Comparison of ENCODE assay signal across 30 mouse cellular contexts in the genomic region with DNA sequence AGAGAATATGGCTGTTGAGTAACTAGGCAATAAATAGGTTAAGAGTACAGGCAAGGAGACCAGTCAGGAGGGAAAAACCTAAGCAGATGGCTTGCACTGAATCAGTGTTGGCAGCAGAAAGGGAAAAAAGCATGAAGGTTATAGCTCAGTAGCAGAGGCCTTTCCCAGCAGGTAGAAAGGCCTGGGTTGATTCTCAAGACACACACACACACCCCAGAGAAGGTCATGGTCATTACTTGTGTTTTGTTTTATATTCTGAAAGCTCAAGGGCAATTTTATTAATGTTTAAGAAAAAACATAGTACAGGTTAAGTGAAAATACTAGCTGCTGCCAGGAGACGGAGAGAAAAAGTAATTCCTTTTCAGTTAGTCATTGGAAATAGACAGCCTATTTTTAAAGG. TPM values are rescaled to one million over a fixed set of nuclear protein-coding genes. Genes with fewer than 3 reads are reported as not detected.
DNase-seq lines count a peak whose midpoint lies in the region; ATAC-seq and TF ChIP-seq lines count a peak whose summit lies in the region.
"Had no signal": no experiment of that assay in that cellular context is flagged by ENCODE, and none has a peak within 500 bp of the region (broad histone marks: within the 10 kb centered on the region; RNA-seq: fewer than 3 reads in every experiment).

No protein-coding gene starts in this region.

- DNase-seq in heart, adult 11 months, result peak; percentile 18
- no peak for DNase-seq in heart, embryonic 10.5 days (ENCODE audit: low spot score)
- peak; percentile 58 for DNase-seq in cerebellum, adult 9-10 months
- peak; percentile 38 to 60 for DNase-seq in cerebellum, postnatal 25 days
- peak; percentile 43 for DNase-seq in kidney, postnatal 0 days (ENCODE audit: low spot score)
- DNase-seq in MN1 (ENCODE audit: low spot score), result no peak
- DNase-seq: adrenal gland, postnatal 14 days; heart, adult 18-20 months; heart, postnatal 4 days; layer of hippocampus, postnatal 36 days; lung, postnatal 10 days; midbrain, embryonic 14.5 days; thymus, postnatal 4 days had no signal

- 0 out of 2 replicates have a peak, but pooled peaks cover 6% of the 10 kb centered on the region for H3K27me3 ChIP-seq in heart, embryonic 10.5 days (ENCODE audit: insufficient read depth, poor library complexity, severe bottlenecking)
- no peaks in the 10 kb centered on the region for H3K27me3 ChIP-seq in kidney, postnatal 0 days (ENCODE audit: insufficient read depth, low read length)
- no peaks in the 10 kb centered on the region for H3K27me3 ChIP-seq in midbrain, embryonic 13.5 days
- H3K27me3 ChIP-seq: forebrain, embryonic 13.5 days; heart, embryonic 15.5 days; hindbrain, embryonic 15.5 days; limb, embryonic 15.5 days; liver, embryonic 15.5 days had no signal

- no peak overlapping the region for H3K4me2 ChIP-seq in kidney, postnatal 0 days (ENCODE audit: low read length)
- no peak overlapping the region for H3K4me2 ChIP-seq in midbrain, embryonic 13.5 days (replicated peaks)
- H3K4me2 ChIP-seq: forebrain, embryonic 13.5 days; heart, embryonic 15.5 days; hindbrain, embryonic 15.5 days; limb, embryonic 15.5 days; liver, embryonic 15.5 days had no signal

- no peak; the same call in 1 of the 2 replicates for ATAC-seq in kidney, postnatal 0 days (replicated peaks; ENCODE audit: low FRiP score, low read depth)
- no peak for ATAC-seq in midbrain, embryonic 13.5 days
- ATAC-seq in erythroblast, adult 5-6 weeks (replicated peaks; ENCODE audit: low FRiP score, poor library complexity, severe bottlenecking), result no peak
- ATAC-seq: forebrain, embryonic 13.5 days had no signal

- H3K36me3 ChIP-seq in heart, embryonic 10.5 days, result no peaks in the 10 kb centered on the region
- no peaks in the 10 kb centered on the region for H3K36me3 ChIP-seq in kidney, postnatal 0 days (ENCODE audit: insufficient read depth, low read length)
- no peaks in the 10 kb centered on the region for H3K36me3 ChIP-seq in midbrain, embryonic 13.5 days
- H3K36me3 ChIP-seq: heart, embryonic 15.5 days; hindbrain, embryonic 15.5 days; limb, embryonic 15.5 days; liver, embryonic 15.5 days had no signal

- TF ChIP-seq CTCF in kidney, postnatal 0 days (IDR thresholded peaks at IDR 0.05; ENCODE audit: low read depth), result no peak

- no peak overlapping the region for H3K27ac ChIP-seq in heart, embryonic 10.5 days
- peak overlapping the region; percentile 72 for H3K27ac ChIP-seq in kidney, postnatal 0 days
- H3K27ac ChIP-seq in midbrain, embryonic 13.5 days, result no peak overlapping the region
- H3K27ac ChIP-seq: forebrain, embryonic 13.5 days; heart, embryonic 15.5 days; hindbrain, embryonic 15.5 days; limb, embryonic 15.5 days; liver, embryonic 15.5 days had no signal

- no peaks in the 10 kb centered on the region for H3K4me1 ChIP-seq in heart, embryonic 10.5 days
- peaks cover 5% of the 10 kb centered on the region; the same call in 1 of the 2 replicates for H3K4me1 ChIP-seq in kidney, postnatal 0 days (replicated peaks; ENCODE audit: insufficient read depth, low read length)
- no peaks in the 10 kb centered on the region for H3K4me1 ChIP-seq in midbrain, embryonic 13.5 days (replicated peaks)
- H3K4me1 ChIP-seq: forebrain, embryonic 13.5 days; heart, embryonic 15.5 days; hindbrain, embryonic 15.5 days; limb, embryonic 15.5 days; liver, embryonic 15.5 days had no signal

- no peaks in the 10 kb centered on the region for H3K9me3 ChIP-seq in heart, embryonic 10.5 days
- no peaks in the 10 kb centered on the region for H3K9me3 ChIP-seq in kidney, postnatal 0 days (replicated peaks; ENCODE audit: low read length)
- no peaks in the 10 kb centered on the region for H3K9me3 ChIP-seq in midbrain, embryonic 13.5 days
- H3K9me3 ChIP-seq: forebrain, embryonic 13.5 days; heart, embryonic 15.5 days; hindbrain, embryonic 15.5 days; limb, embryonic 15.5 days; liver, embryonic 15.5 days had no signal

- no peak overlapping the region for H3K4me3 ChIP-seq in heart, embryonic 10.5 days
- H3K4me3 ChIP-seq in kidney, postnatal 0 days (replicated peaks; ENCODE audit: low read depth, low read length), result no peak overlapping the region
- no peak overlapping the region for H3K4me3 ChIP-seq in midbrain, embryonic 13.5 days (replicated peaks)
- H3K4me3 ChIP-seq: erythroblast, embryonic 14.5 days; forebrain, embryonic 13.5 days; heart, embryonic 15.5 days; hindbrain, embryonic 15.5 days; limb, embryonic 15.5 days; liver, embryonic 15.5 days had no signal

- 89% methylated on average over 1 of the region's 1 CpGs for whole genome bisulfite sequencing in heart, embryonic 10.5 days
- WGBS in kidney, postnatal 0 days, result 42% methylated on average over 1 of the region's 1 CpGs
- 97% methylated on average over 1 of the region's 1 CpGs for WGBS in midbrain, embryonic 13.5 days

- H3K9ac ChIP-seq in kidney, postnatal 0 days (ENCODE audit: low read depth, low read length), result no peak overlapping the region
- H3K9ac ChIP-seq in midbrain, embryonic 13.5 days (replicated peaks), result no peak overlapping the region
- H3K9ac ChIP-seq: forebrain, embryonic 13.5 days; heart, embryonic 15.5 days; hindbrain, embryonic 15.5 days; limb, embryonic 15.5 days; liver, embryonic 15.5 days had no signal

RNA-seq across cellular contexts. Expression of a gene that starts 9.8 kb away (rescaled TPM):
- not detected in 2 replicates for polyA plus RNA-seq in heart, embryonic 10.5 days (2016; fragmentation: Nextera tagmentation; extraction: Ambion mirVana)
- polyA plus RNA-seq in kidney, postnatal 0 days (2015; fragmentation: Nextera tagmentation; extraction: Ambion mirVana), result 0.80 and 1.2 TPM in 2 replicates
- polyA plus RNA-seq in midbrain, embryonic 13.5 days (2015; fragmentation: Nextera tagmentation; extraction: Ambion mirVana), result not detected in 2 replicates
- total RNA-seq in erythroblast, adult 5-6 weeks (2015; ENCODE audit: low replicate concordance), result not detected in 2 replicates
- total RNA-seq in erythroblast, adult 5-6 weeks (2017; ENCODE audit: low replicate concordance), result 1.0 TPM in 1 of 2 replicates, not detected in the other
- total RNA-seq: adrenal gland, postnatal 14 days; heart, postnatal 4 days; layer of hippocampus, adult 18-20 months; layer of hippocampus, postnatal 36 days; left cerebral cortex, postnatal 36 days; megakaryocyte progenitor cell, adult 5-6 weeks had no signal
- polyA plus RNA-seq: C2C12; cortical plate, adult 2 months; embryonic facial prominence, embryonic 11.5 days; erythroblast, embryonic 14.5 days; forebrain, embryonic 13.5 days; frontal cortex, adult 2 months; heart, embryonic 15.5 days; hindbrain, embryonic 15.5 days; limb, embryonic 15.5 days; liver, embryonic 15.5 days; midbrain, embryonic 14.5 days; neural tube, embryonic 14.5 days; stomach, embryonic 14.5 days had no signal

RNA-seq across cellular contexts. Expression of a gene that starts 42.0 kb away (rescaled TPM):
- polyA plus RNA-seq in heart, embryonic 10.5 days (2016; fragmentation: Nextera tagmentation; extraction: Ambion mirVana), result 2.4 and 2.7 TPM in 2 replicates
- polyA plus RNA-seq in kidney, postnatal 0 days (2015; fragmentation: Nextera tagmentation; extraction: Ambion mirVana), result 25.4 and 25.7 TPM in 2 replicates
- 4.6 and 4.9 TPM in 2 replicates for polyA plus RNA-seq in midbrain, embryonic 13.5 days (2015; fragmentation: Nextera tagmentation; extraction: Ambion mirVana)
- 7.7 and 10.8 TPM in 2 replicates for total RNA-seq in erythroblast, adult 5-6 weeks (2015; ENCODE audit: low replicate concordance)
- total RNA-seq in erythroblast, adult 5-6 weeks (2017; ENCODE audit: low replicate concordance), result 1.4 and 1.8 TPM in 2 replicates
- polyA plus RNA-seq: C2C12 had no signal

RNA-seq across cellular contexts. Expression of a gene that starts 47.0 kb away (rescaled TPM):
- polyA plus RNA-seq in heart, embryonic 10.5 days (2016; fragmentation: Nextera tagmentation; extraction: Ambion mirVana), result 10.3 and 11.0 TPM in 2 replicates
- polyA plus RNA-seq in kidney, postnatal 0 days (2015; fragmentation: Nextera tagmentation; extraction: Ambion mirVana), result 18.7 and 19.9 TPM in 2 replicates
- 11.7 and 13.5 TPM in 2 replicates for polyA plus RNA-seq in midbrain, embryonic 13.5 days (2015; fragmentation: Nextera tagmentation; extraction: Ambion mirVana)
- 0.63 TPM in 1 of 2 replicates, not detected in the other for total RNA-seq in erythroblast, adult 5-6 weeks (2015; ENCODE audit: low replicate concordance)
- 2.5 and 5.6 TPM in 2 replicates for total RNA-seq in erythroblast, adult 5-6 weeks (2017; ENCODE audit: low replicate concordance)
- polyA plus RNA-seq: erythroblast, embryonic 14.5 days had no signal

RNA-seq across cellular contexts. Expression of a gene that starts 53.6 kb away (rescaled TPM):
- 0.98 and 1.00 TPM in 2 replicates for polyA plus RNA-seq in heart, embryonic 10.5 days (2016; fragmentation: Nextera tagmentation; extraction: Ambion mirVana)
- polyA plus RNA-seq in kidney, postnatal 0 days (2015; fragmentation: Nextera tagmentation; extraction: Ambion mirVana), result 3.1 and 4.2 TPM in 2 replicates
- 0.98 and 2.2 TPM in 2 replicates for polyA plus RNA-seq in midbrain, embryonic 13.5 days (2015; fragmentation: Nextera tagmentation; extraction: Ambion mirVana)
- total RNA-seq in erythroblast, adult 5-6 weeks (2015; ENCODE audit: low replicate concordance), result 1.9 TPM in 1 of 2 replicates, not detected in the other
- total RNA-seq in erythroblast, adult 5-6 weeks (2017; ENCODE audit: low replicate concordance), result 0.70 and 3.7 TPM in 2 replicates

RNA-seq across cellular contexts. Expression of a gene that starts 59.5 kb away (rescaled TPM):
- polyA plus RNA-seq in heart, embryonic 10.5 days (2016; fragmentation: Nextera tagmentation; extraction: Ambion mirVana), result 2.8 and 3.0 TPM in 2 replicates
- 5.3 and 5.6 TPM in 2 replicates for polyA plus RNA-seq in kidney, postnatal 0 days (2015; fragmentation: Nextera tagmentation; extraction: Ambion mirVana)
- polyA plus RNA-seq in midbrain, embryonic 13.5 days (2015; fragmentation: Nextera tagmentation; extraction: Ambion mirVana), result 4.4 and 4.9 TPM in 2 replicates
- total RNA-seq in erythroblast, adult 5-6 weeks (2015; ENCODE audit: low replicate concordance), result 0.77 and 0.84 TPM in 2 replicates
- 1.0 and 4.6 TPM in 2 replicates for total RNA-seq in erythroblast, adult 5-6 weeks (2017; ENCODE audit: low replicate concordance)

Comparison
In these comparisons a context has a peak if more than half of its experiments do, and no peak if none do; other contexts are left out.
1. DNase-seq: peak in heart, adult 11 months (single experiment), cerebellum, adult 9-10 months (single experiment), cerebellum, postnatal 25 days (2 of 2) and kidney, postnatal 0 days (single experiment); none in heart, embryonic 10.5 days (single experiment) and MN1 (single experiment).